Mouse (Mus musculus) granulocyte monocyte progenitor cell, adult 5-6 weeks (primary cell): ENCODE results near the gene Usp19. TPM values are rescaled to one million over a fixed set of nuclear protein-coding genes. Genes with fewer than 3 reads are reported as not detected.

Source experiments
- total RNA-seq, 2 experiments: library from RNA; stranded (forward) in 1 of 2; stranded (reverse) in 1 of 2; fragments of 200-712, 200-1000 nt in 1 of 2; fragments of >200 nt in 1 of 2; fragmentation: Nextera tagmentation in 1 of 2; gene quantifications; 2 replicates each; pipeline ENCODE4 v1.2.3; 2014 to 2017

The Usp19 gene
- total RNA-seq, 2 experiments from 2014 or later: 34.9 to 80.9 TPM

Other genes starting within 250 kb of the Usp19 start
- 12.5 and 20.8 TPM in 2 replicates for gene Dag1, start 226.6 kb upstream of the Usp19 start, total RNA-seq (2014; fragmentation: Nextera tagmentation)
- 3.3 and 4.6 TPM in 2 replicates for gene Dag1, start 226.6 kb upstream of the Usp19 start, total RNA-seq (2017)
- gene Nicn1, start 200.2 kb upstream of the Usp19 start, total RNA-seq (2014; fragmentation: Nextera tagmentation): 8.7 and 9.8 TPM in 2 replicates
- 5.2 and 10.7 TPM in 2 replicates for gene Nicn1, start 200.2 kb upstream of the Usp19 start, total RNA-seq (2017)
- 0.19 and 0.70 TPM in 2 replicates for gene Amt, start 193.7 kb upstream of the Usp19 start, total RNA-seq (2014; fragmentation: Nextera tagmentation)
- 1.8 TPM in 1 of 2 replicates, not detected in the other for gene Amt, start 193.7 kb upstream of the Usp19 start, total RNA-seq (2017)
- gene Rhoa, start 184.5 kb upstream of the Usp19 start, total RNA-seq (2014; fragmentation: Nextera tagmentation): 256 and 296 TPM in 2 replicates
- gene Rhoa, start 184.5 kb upstream of the Usp19 start, total RNA-seq (2017): 242 and 247 TPM in 2 replicates
- 13.7 and 16.6 TPM in 2 replicates for gene Tcta, start 184.4 kb upstream of the Usp19 start, total RNA-seq (2014; fragmentation: Nextera tagmentation)
- 4.1 and 6.7 TPM in 2 replicates for gene Tcta, start 184.4 kb upstream of the Usp19 start, total RNA-seq (2017)
- gene Gpx1, start 151.7 kb upstream of the Usp19 start, total RNA-seq (2014; fragmentation: Nextera tagmentation): 2,602 and 2,684 TPM in 2 replicates
- 1,938 and 2,180 TPM in 2 replicates for gene Gpx1, start 151.7 kb upstream of the Usp19 start, total RNA-seq (2017)
- 78.5 and 89.4 TPM in 2 replicates for gene Usp4, start 142.7 kb upstream of the Usp19 start, total RNA-seq (2014; fragmentation: Nextera tagmentation)
- 62.7 and 75.5 TPM in 2 replicates for gene Usp4, start 142.7 kb upstream of the Usp19 start, total RNA-seq (2017)
- 1.6 TPM in 1 of 2 replicates, not detected in the other for gene 1700102P08Rik, start 97.8 kb upstream of the Usp19 start, total RNA-seq (2014; fragmentation: Nextera tagmentation)
- 0.43 TPM in 1 of 2 replicates, not detected in the other for gene 1700102P08Rik, start 97.8 kb upstream of the Usp19 start, total RNA-seq (2017)
- gene Ccdc36, start 62.1 kb upstream of the Usp19 start, total RNA-seq (2014; fragmentation: Nextera tagmentation): not detected in 2 replicates
- gene Ccdc36, start 62.1 kb upstream of the Usp19 start, total RNA-seq (2017): 0.72 and 0.90 TPM in 2 replicates
- gene BC048562, start 54.1 kb upstream of the Usp19 start, total RNA-seq (2014; fragmentation: Nextera tagmentation): not detected in 2 replicates
- not detected in 2 replicates for gene BC048562, start 54.1 kb upstream of the Usp19 start, total RNA-seq (2017)
- gene Ccdc71, start 30.1 kb upstream of the Usp19 start, total RNA-seq (2014; fragmentation: Nextera tagmentation): 22.2 and 23.5 TPM in 2 replicates
- 13.2 and 17.9 TPM in 2 replicates for gene Ccdc71, start 30.1 kb upstream of the Usp19 start, total RNA-seq (2017)
- gene Klhdc8b, start 29.0 kb upstream of the Usp19 start, total RNA-seq (2014; fragmentation: Nextera tagmentation): 0.56 TPM in 1 of 2 replicates, not detected in the other
- gene Klhdc8b, start 29.0 kb upstream of the Usp19 start, total RNA-seq (2017): 1.2 and 5.5 TPM in 2 replicates
- gene Lamb2, start 10.9 kb upstream of the Usp19 start, total RNA-seq (2014; fragmentation: Nextera tagmentation): 0.38 TPM in 1 of 2 replicates, not detected in the other
- 0.05 and 0.09 TPM in 2 replicates for gene Lamb2, start 10.9 kb upstream of the Usp19 start, total RNA-seq (2017)
- gene Qars, start 17.1 kb downstream of the Usp19 start, total RNA-seq (2014; fragmentation: Nextera tagmentation): 252 and 261 TPM in 2 replicates
- 144 and 181 TPM in 2 replicates for gene Qars, start 17.1 kb downstream of the Usp19 start, total RNA-seq (2017)
- gene Qrich1, start 26.2 kb downstream of the Usp19 start, total RNA-seq (2014; fragmentation: Nextera tagmentation): 131 and 140 TPM in 2 replicates
- 119 and 145 TPM in 2 replicates for gene Qrich1, start 26.2 kb downstream of the Usp19 start, total RNA-seq (2017)
- gene Impdh2, start 69.7 kb downstream of the Usp19 start, total RNA-seq (2014; fragmentation: Nextera tagmentation): 294 and 388 TPM in 2 replicates
- gene Impdh2, start 69.7 kb downstream of the Usp19 start, total RNA-seq (2017): 284 and 334 TPM in 2 replicates
- gene Ndufaf3, start 76.8 kb downstream of the Usp19 start, total RNA-seq (2014; fragmentation: Nextera tagmentation): 39.4 and 44.0 TPM in 2 replicates
- 17.3 and 17.8 TPM in 2 replicates for gene Ndufaf3, start 76.8 kb downstream of the Usp19 start, total RNA-seq (2017)
- gene Dalrd3, start 79.3 kb downstream of the Usp19 start, total RNA-seq (2014; fragmentation: Nextera tagmentation): 91.3 and 111 TPM in 2 replicates
- gene Dalrd3, start 79.3 kb downstream of the Usp19 start, total RNA-seq (2017): 38.1 and 45.2 TPM in 2 replicates
- 18.1 and 19.3 TPM in 2 replicates for gene Wdr6, start 88.1 kb downstream of the Usp19 start, total RNA-seq (2014; fragmentation: Nextera tagmentation)
- 14.7 and 18.0 TPM in 2 replicates for gene Wdr6, start 88.1 kb downstream of the Usp19 start, total RNA-seq (2017)
- 2.0 and 2.3 TPM in 2 replicates for gene P4htm, start 107.1 kb downstream of the Usp19 start, total RNA-seq (2014; fragmentation: Nextera tagmentation)
- 0.43 TPM in 1 of 2 replicates, not detected in the other for gene P4htm, start 107.1 kb downstream of the Usp19 start, total RNA-seq (2017)
- gene Arih2, start 158.8 kb downstream of the Usp19 start, total RNA-seq (2014; fragmentation: Nextera tagmentation): 32.9 and 36.9 TPM in 2 replicates
- gene Arih2, start 158.8 kb downstream of the Usp19 start, total RNA-seq (2017): 32.2 and 33.4 TPM in 2 replicates
- gene Slc25a20, start 171.5 kb downstream of the Usp19 start, total RNA-seq (2014; fragmentation: Nextera tagmentation): 20.2 and 28.6 TPM in 2 replicates
- 28.7 and 30.3 TPM in 2 replicates for gene Slc25a20, start 171.5 kb downstream of the Usp19 start, total RNA-seq (2017)
- 22.8 and 22.9 TPM in 2 replicates for gene Prkar2a, start 198.7 kb downstream of the Usp19 start, total RNA-seq (2014; fragmentation: Nextera tagmentation)
- 28.6 and 37.8 TPM in 2 replicates for gene Prkar2a, start 198.7 kb downstream of the Usp19 start, total RNA-seq (2017)